Mouse (Mus musculus) forebrain, embryonic 13.5 days (tissue): ENCODE measurements around the gene Chst1. TPM values are rescaled to one million over a fixed set of nuclear protein-coding genes. Genes with fewer than 3 reads are reported as not detected.
A peak's percentile ranks its signal among the peaks of the same experiment; 100 is the strongest.

ENCODE experiments used
- ATAC-seq: fragments of 200-750 bp; cut with Nextera tagmentation; 2 replicates; pipeline ENCODE4 v1.8.0; 2017
- H3K27ac ChIP-seq: fragments of 300-500 bp; sonication (generic); 2 replicates; pipeline ENCODE4 v1.5.1; 2015; ENCODE audit warnings: inconsistent platforms, mild to moderate bottlenecking, moderate library complexity
- H3K27me3 ChIP-seq: fragments of 300-500 bp; sonication (generic); 2 replicates; pipeline ENCODE4 v1.6.1; 2015; ENCODE audit warnings: mild to moderate bottlenecking, inconsistent platforms
- H3K36me3 ChIP-seq: fragments of 300-500 bp; sonication (generic); 2 replicates; pipeline ENCODE4 v1.6.1; 2015; ENCODE audit warnings: mild to moderate bottlenecking, inconsistent platforms; ENCODE audit not compliant: poor library complexity, severe bottlenecking
- H3K4me1 ChIP-seq: fragments of 300-500 bp; sonication (generic); 2 replicates; pipeline ENCODE4 v1.6.1; 2015; ENCODE audit warnings: inconsistent platforms
- H3K4me2 ChIP-seq: fragments of 300-500 bp; sonication (generic); 2 replicates; pipeline ENCODE4 v1.6.1; 2015; ENCODE audit warnings: inconsistent platforms, mild to moderate bottlenecking, moderate library complexity
- H3K4me3 ChIP-seq: fragments of 300-500 bp; sonication (generic); 2 replicates; pipeline ENCODE4 v1.5.1; 2015; ENCODE audit warnings: mild to moderate bottlenecking, inconsistent platforms
- H3K9ac ChIP-seq: fragments of 300-500 bp; sonication (generic); 2 replicates; pipeline ENCODE4 v1.6.1; 2015; ENCODE audit warnings: mild to moderate bottlenecking, inconsistent platforms
- H3K9me3 ChIP-seq: fragments of 300-500 bp; sonication (generic); replicated peaks from 2 replicates; pipeline ENCODE4 v1.6.1; 2016; ENCODE audit warnings: inconsistent platforms
- WGBS: fragments of 180-500 bp; shearing (Covaris S2); methylation state at CpG from one replicate; pipeline ENCODE4 v1.1.7; 2015; 5-methylcytosine and 5-hydroxymethylcytosine counted together
- polyA plus RNA-seq: library from polyadenylated mRNA; unstranded; fragments of >200 nt; fragmentation: Nextera tagmentation; extraction: Ambion mirVana; gene quantifications from 2 replicates; pipeline ENCODE4 v1.2.1, GENCODE M21; 2015

Chst1 gene
- polyA plus RNA-seq, 1 experiment from 2014 or later: 18.9 TPM

DNA sequence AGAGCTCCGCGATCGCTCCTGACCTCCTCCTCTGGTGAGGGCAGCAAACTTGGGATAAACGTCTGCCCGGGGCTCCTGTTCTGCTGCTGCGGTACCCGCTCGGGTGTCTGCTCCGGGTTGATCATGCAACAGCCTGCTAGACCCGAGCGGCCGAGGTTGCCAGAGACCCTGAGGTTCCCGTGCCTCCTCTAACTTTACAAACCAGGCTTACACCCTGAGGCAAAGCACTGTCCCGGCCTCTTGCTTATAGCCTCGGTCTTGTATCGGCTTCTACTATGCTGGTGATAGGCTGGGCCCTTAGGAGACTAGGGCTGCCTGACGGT is 802 bp downstream of the Chst1 start:
- peak overlapping the region; percentile 94 for H3K4me2 ChIP-seq
- peaks cover 29% of the 10 kb centered on the region for H3K4me1 ChIP-seq
- H3K27ac ChIP-seq: peak overlapping the region; percentile 68
- peak; percentile 14; the same call in 1 of the 2 replicates for ATAC-seq
- H3K4me3 ChIP-seq: peak overlapping the region; percentile 81
- peak overlapping the region; percentile 84 for H3K9ac ChIP-seq
- H3K9me3 ChIP-seq: no peaks in the 10 kb centered on the region
- 1% methylated on average over 17 of the region's 17 CpGs for WGBS
- no peaks in the 10 kb centered on the region for H3K36me3 ChIP-seq
- H3K27me3 ChIP-seq: peaks cover 12% of the 10 kb centered on the region; the same call in 1 of the 2 replicates

DNA sequence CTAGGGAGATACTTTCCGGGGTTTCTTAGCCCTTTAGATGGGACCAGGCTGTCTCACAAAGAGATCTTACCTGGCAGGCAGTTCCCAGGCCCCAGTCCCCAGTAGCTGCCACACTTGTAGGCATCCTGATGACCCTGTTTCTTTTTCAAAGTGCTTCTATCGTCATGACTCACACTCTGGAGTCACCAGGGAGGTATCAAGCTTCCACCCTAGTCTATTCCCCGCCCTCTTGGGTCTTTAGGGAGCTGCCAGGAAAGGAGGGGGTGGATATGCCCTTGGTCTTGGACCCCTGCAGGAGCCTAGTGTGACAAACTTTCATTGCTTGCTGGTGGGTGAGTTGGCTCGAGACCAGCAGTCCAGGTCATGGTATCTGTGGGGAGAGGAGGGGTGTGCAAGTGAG is 1.7 kb downstream of the Chst1 start:
- Histone ChIP-seq H3K9ac (peak overlapping the region; percentile 84), H3K9me3 (no peaks in the 10 kb centered on the region), H3K4me3 (peak overlapping the region; percentile 81), H3K4me2 (peak overlapping the region; percentile 94), H3K27me3 (peaks cover 12% of the 10 kb centered on the region; the same call in 1 of the 2 replicates), H3K4me1 (peaks cover 29% of the 10 kb centered on the region), H3K27ac (no peak overlapping the region), H3K36me3 (no peaks in the 10 kb centered on the region)
- no peak for ATAC-seq
- 47% methylated on average over 4 of the region's 4 CpGs for WGBS

DNA sequence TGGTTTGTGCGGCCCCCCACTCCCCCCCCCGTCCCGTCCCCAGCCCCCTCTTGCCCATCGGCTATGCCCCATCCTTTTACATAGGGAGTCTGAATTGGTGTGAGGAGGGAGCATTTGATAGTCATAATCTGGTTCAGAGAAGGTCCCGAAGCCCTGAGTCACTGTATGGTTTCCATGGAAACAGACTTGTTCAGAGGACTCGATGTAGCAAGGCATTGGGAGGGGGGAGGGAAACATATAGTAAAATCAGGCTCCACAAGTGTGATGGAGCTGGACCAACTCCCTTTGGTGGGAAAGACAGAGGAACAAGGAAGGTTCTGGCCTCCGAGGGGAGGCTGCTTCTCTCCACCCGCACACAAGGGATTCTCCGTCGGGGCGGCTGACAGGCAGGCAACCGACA is 2.6 kb downstream of the Chst1 start:
- ATAC-seq: no peak
- H3K9me3 ChIP-seq: no peaks in the 10 kb centered on the region
- peaks cover 6% of the 10 kb centered on the region; the same call in 1 of the 2 replicates for H3K27me3 ChIP-seq
- no peaks in the 10 kb centered on the region for H3K36me3 ChIP-seq
- H3K4me2 ChIP-seq: peak overlapping the region; percentile 94
- 19% methylated on average over 12 of the region's 12 CpGs for WGBS
- 0 out of 2 replicates have a peak overlapping the region, but pooled peaks have one; percentile 9 for H3K9ac ChIP-seq
- H3K4me1 ChIP-seq: peaks cover 25% of the 10 kb centered on the region
- H3K27ac ChIP-seq: no peak overlapping the region
- H3K4me3 ChIP-seq: peak overlapping the region; percentile 81; the same call in 1 of the 2 replicates

DNA sequence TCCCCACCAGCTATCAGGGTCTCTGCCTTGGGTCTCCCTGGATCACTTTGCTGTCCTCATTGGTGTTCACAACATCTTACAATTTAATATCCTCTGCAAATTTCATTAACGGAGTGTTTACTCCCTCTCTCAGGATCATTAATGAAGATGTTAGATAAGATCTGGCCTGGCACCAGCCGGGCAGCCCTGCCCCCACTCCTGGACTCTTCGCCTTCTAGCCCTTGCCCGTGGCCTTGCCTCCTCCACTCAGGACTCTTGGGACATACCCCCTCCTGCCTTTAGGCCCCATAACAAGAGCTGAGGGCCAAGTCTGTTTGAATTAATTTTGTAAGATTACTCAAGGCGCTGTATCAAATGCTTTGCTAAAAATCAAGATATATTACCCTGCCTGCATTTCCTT is 4.1 kb downstream of the Chst1 start:
- Histone ChIP-seq H3K4me1 (peaks cover 33% of the 10 kb centered on the region), H3K27me3 (peaks cover 4% of the 10 kb centered on the region; the same call in 1 of the 2 replicates), H3K9me3 (no peaks in the 10 kb centered on the region), H3K27ac (no peak overlapping the region), H3K36me3 (no peaks in the 10 kb centered on the region), H3K4me3 (no peak overlapping the region), H3K4me2 (no peak overlapping the region), H3K9ac (no peak overlapping the region)
- ATAC-seq: no peak
- 79% methylated on average over 5 of the region's 5 CpGs for WGBS

DNA sequence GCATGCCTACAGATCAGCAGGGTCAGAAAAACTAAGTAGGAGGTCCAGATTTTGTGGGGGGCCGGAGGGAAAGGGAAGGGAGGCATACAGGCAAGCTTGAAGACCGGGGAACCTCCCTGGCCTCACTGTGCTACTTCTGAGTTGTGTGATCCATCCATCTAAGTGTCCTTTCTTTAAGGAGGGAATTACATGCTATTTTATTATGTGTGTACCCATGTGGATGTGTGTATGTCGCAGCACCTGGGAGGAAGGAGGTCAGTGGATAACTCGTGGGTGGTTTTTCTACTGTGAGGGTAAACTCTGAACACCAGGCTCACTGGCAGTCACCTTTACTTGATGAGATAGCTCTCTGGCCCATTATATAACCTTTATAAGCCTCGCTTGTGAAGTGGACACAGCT is 5.1 kb downstream of the Chst1 start:
- 0 out of 2 replicates have a peak overlapping the region, but pooled peaks have one; percentile 4 for H3K4me2 ChIP-seq
- ATAC-seq: no peak
- peaks cover 3% of the 10 kb centered on the region; the same call in 1 of the 2 replicates for H3K27me3 ChIP-seq
- peaks cover 36% of the 10 kb centered on the region for H3K4me1 ChIP-seq
- H3K27ac ChIP-seq: no peak overlapping the region
- no peaks in the 10 kb centered on the region for H3K9me3 ChIP-seq
- no peaks in the 10 kb centered on the region for H3K36me3 ChIP-seq
- WGBS: 84% methylated on average over 5 of the region's 5 CpGs
- no peak overlapping the region for H3K4me3 ChIP-seq
- no peak overlapping the region for H3K9ac ChIP-seq

DNA sequence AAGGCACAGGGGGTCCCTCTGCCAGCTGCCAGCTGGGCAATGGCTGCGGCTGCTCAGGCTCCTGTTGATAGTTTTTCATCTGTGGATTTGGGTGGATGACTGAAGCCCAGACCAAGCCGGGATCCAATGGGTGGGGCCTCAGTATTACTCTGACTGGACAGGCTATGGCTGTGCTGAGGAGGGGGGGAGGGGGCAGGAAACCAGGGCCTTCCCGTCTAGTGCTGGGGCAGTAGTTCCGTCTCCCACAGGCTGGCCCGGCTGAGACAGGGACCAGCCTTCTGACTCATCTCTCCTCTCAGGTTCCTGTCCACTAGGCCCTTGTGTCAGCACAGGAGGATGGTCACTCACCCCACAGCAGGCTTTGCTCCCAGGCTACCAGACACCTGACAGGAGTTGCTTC is 6.5 kb downstream of the Chst1 start:
- peaks cover 29% of the 10 kb centered on the region for H3K4me1 ChIP-seq

DNA sequence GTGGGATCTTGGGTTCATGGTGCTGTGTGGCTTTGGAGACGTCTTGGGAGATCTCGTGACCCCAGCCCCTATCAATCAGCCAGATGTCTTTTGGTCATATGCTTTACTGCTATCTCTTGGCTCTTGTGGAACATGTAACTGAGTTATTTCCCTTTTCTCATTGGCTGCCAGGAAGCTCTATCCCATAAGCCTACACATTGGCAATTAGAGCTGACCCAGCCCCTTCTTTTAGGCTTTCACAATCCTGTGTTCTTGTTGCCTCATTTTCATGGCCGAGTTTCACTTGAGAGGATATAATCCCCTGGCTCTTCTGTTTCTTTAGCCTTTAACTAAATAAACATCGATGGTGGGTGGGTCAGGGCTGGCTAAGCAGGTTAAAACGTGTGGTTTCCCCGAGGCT is 7.6 kb downstream of the Chst1 start:
- H3K9ac ChIP-seq: no peak overlapping the region
- peaks cover 2% of the 10 kb centered on the region for H3K36me3 ChIP-seq
- H3K9me3 ChIP-seq: no peaks in the 10 kb centered on the region
- no peak for ATAC-seq
- H3K27me3 ChIP-seq: no peaks in the 10 kb centered on the region
- no peak overlapping the region for H3K27ac ChIP-seq
- whole genome bisulfite sequencing: 75% methylated on average over 6 of the region's 6 CpGs
- H3K4me3 ChIP-seq: no peak overlapping the region
- H3K4me2 ChIP-seq: no peak overlapping the region
- peaks cover 17% of the 10 kb centered on the region for H3K4me1 ChIP-seq

More for the DNA sequence above, 6.5 kb downstream of the Chst1 start:
- no peak overlapping the region for H3K4me2 ChIP-seq
- no peaks in the 10 kb centered on the region for H3K36me3 ChIP-seq
- no peak overlapping the region for H3K4me3 ChIP-seq
- no peak overlapping the region for H3K9ac ChIP-seq
- ATAC-seq: no peak
- no peaks in the 10 kb centered on the region for H3K9me3 ChIP-seq
- no peak overlapping the region for H3K27ac ChIP-seq
- H3K27me3 ChIP-seq: peaks cover 3% of the 10 kb centered on the region; the same call in 1 of the 2 replicates
- WGBS: 88% methylated on average over 5 of the region's 5 CpGs

DNA sequence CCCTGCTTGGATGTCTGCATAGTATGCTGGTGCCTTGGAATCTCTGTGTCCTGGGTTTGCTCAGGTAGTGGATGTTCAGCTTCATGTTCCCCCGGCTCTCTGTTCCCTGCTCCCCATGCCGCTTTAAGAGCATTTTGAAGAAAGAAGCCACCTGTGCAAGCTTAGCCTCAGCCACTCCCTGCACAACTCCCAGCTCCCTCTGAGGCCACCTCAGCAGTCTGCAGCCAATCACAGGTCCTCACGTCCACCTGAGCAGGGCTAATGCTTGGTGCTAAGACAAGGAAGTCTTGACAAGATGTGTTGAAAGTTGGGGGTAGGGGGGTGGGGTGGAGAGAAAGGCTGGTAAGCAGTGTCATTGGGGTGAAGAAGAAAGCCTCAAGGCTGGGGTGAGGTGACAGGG is 8.1 kb downstream of the Chst1 start:
- H3K27ac ChIP-seq: no peak overlapping the region
- no peak overlapping the region for H3K4me3 ChIP-seq
- peaks cover 5% of the 10 kb centered on the region for H3K36me3 ChIP-seq
- WGBS: 87% methylated on average over 3 of the region's 3 CpGs
- no peaks in the 10 kb centered on the region for H3K9me3 ChIP-seq
- no peak overlapping the region for H3K9ac ChIP-seq
- H3K27me3 ChIP-seq: no peaks in the 10 kb centered on the region
- peaks cover 13% of the 10 kb centered on the region for H3K4me1 ChIP-seq
- no peak overlapping the region for H3K4me2 ChIP-seq
- ATAC-seq: no peak

DNA sequence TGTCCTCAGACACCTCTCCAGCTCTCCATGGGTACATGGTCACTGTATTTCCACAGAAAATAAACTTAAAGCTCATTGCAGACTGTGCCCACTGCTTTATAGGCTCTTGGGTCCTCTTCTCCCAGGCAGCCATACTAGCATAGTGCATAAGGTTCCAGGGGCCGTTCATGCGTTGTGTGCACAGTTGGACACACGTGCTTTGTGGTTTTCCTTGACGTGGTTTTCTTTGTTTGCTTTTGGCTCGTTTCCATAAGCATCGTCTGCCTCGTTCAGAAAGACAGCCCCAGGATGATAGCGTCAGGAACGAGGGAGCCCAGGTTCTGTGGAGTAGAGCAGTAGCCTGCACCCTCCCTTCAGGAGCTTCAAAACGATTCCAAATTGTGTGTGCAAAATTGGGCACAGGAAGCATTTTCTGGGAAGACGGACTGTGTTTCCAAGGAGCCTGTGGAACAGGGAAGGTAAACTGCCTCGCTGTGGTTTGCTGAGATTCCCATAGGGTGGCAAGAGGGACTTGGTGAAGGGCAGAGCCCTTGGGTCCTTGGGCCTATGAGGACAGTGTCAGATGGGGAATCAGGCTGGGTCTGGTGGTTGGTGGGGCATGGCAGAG is 8.6 kb downstream of the Chst1 start:
- H3K4me3 ChIP-seq: no peak overlapping the region
- no peaks in the 10 kb centered on the region for H3K9me3 ChIP-seq
- H3K27me3 ChIP-seq: no peaks in the 10 kb centered on the region
- no peak for ATAC-seq
- H3K36me3 ChIP-seq: peaks cover 7% of the 10 kb centered on the region
- no peak overlapping the region for H3K27ac ChIP-seq
- H3K4me2 ChIP-seq: no peak overlapping the region
- whole genome bisulfite sequencing: 42% methylated on average over 12 of the region's 12 CpGs
- no peak overlapping the region for H3K9ac ChIP-seq
- peaks cover 13% of the 10 kb centered on the region for H3K4me1 ChIP-seq

DNA sequence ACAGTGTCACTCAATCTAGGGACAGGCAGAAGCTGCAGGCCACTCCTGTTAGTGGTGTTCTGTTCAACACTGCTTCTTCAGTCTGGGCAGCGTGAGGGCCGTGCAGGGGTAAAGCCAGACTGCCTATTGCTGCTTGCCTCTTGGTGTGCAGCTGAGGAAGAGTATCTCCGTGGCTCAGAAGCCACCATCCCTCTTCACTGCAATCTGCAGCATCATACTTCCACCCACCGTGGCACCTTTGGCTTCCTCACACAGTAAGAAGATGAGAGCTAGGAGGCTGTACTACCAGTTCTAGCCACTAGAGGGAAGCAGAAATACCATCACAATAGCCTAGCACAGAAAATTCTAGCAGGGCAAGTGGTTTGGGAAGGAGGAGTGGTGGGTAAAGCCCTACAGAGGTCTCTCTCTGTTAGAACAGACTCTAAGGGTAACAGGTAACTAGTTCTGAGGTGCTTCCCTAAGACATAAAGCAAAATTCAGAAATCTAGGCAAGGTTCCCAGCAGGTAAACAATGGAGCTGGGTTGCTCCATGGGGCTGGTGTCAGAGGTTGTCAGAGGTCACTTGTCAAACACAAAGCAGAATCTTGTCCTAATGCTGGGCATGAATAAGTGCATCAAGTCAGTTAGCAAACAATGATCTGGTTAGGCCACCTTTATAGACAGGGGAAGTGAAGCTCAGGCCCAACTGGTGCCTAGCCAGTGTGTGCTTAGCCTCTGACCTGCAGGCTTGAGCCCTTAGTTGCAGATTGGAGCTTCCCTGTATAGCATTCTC is 9.5 kb downstream of the Chst1 start:
- H3K9ac ChIP-seq: no peak overlapping the region
- ATAC-seq: peak; percentile 52
- peaks cover 13% of the 10 kb centered on the region for H3K4me1 ChIP-seq
- H3K4me3 ChIP-seq: no peak overlapping the region
- WGBS: 51% methylated on average over 4 of the region's 4 CpGs
- no peaks in the 10 kb centered on the region for H3K9me3 ChIP-seq
- no peak overlapping the region for H3K4me2 ChIP-seq
- no peaks in the 10 kb centered on the region for H3K27me3 ChIP-seq
- no peak overlapping the region for H3K27ac ChIP-seq
- peaks cover 16% of the 10 kb centered on the region for H3K36me3 ChIP-seq

DNA sequence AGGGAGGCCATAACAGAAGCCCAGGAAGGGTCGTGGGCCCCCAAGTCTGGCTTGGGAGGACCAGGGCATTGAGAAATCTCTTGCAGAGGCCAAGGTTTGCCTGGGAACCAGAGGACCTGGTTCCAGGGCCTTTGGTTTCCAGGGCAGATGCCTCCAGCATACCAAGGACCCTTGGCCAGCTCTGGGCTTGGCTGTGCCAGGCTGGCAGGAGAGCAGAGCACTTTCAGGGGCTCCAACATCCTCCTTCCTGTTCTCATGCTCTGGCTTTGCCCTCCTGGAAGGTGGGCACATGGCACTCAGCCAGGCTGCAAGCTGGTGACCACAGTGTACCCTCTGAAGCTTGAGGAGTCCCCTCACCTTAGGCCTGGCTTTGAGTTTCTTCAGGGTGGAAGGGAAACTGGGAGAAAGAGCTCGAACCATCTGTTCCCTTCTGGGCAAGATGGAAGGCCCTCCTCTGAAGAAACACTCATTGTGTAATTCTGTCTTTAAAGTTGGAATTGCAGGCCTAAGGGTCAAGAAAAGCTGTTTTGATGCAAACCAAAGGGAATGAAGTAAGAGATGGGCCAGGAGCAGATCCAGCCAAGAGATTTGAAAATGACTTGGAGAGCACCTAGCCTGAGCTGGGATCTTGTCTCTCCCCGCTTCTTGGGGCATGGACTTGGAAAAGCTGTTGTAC is 10.3 kb downstream of the Chst1 start:
- Histone ChIP-seq H3K9me3 (no peaks in the 10 kb centered on the region), H3K4me2 (no peak overlapping the region), H3K27me3 (no peaks in the 10 kb centered on the region), H3K4me1 (peaks cover 13% of the 10 kb centered on the region), H3K36me3 (peaks cover 24% of the 10 kb centered on the region), H3K9ac (no peak overlapping the region), H3K27ac (no peak overlapping the region), H3K4me3 (no peak overlapping the region)
- no peak for ATAC-seq
- 86% methylated on average over 3 of the region's 3 CpGs for WGBS

DNA sequence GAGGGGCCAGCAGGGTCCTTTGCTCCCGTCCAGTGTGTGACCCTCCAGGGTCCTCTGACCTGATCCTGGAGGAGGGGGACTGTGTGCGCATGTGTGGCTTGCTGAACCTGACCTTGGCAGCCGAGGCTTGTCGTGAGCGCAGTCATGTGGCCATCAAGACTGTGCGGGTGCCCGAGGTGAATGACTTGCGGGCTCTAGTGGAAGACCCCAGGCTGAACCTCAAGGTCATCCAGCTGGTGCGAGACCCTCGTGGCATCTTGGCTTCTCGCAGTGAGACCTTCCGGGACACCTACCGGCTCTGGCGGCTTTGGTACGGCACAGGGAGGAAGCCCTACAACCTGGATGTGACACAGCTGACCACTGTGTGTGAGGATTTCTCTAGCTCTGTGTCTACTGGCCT is 14.1 kb downstream of the Chst1 start:
- 95% methylated on average over 15 of the region's 15 CpGs for WGBS
- Histone ChIP-seq H3K27ac (no peak overlapping the region), H3K9ac (no peak overlapping the region), H3K4me3 (no peak overlapping the region), H3K27me3 (no peaks in the 10 kb centered on the region), H3K4me2 (no peak overlapping the region), H3K9me3 (no peaks in the 10 kb centered on the region), H3K36me3 (peaks cover 24% of the 10 kb centered on the region), H3K4me1 (peaks cover 2% of the 10 kb centered on the region; the same call in 1 of the 2 replicates)
- ATAC-seq: no peak
